Mouse (Mus musculus) intestine, embryonic 16.5 days (tissue): ENCODE results near the gene Map4k1. TPM values are rescaled to one million over a fixed set of nuclear protein-coding genes. Genes with fewer than 3 reads are reported as not detected.
A peak's percentile ranks its signal among the peaks of the same experiment; 100 is the strongest.
"Not testable (repeated sequence)": the region's sequence is repeated elsewhere in the genome, so short reads cannot be mapped to it uniquely, and the experiment has no call there.

Source experiments
- ATAC-seq: fragments of 200-750 bp; cut with Nextera tagmentation; 2 replicates; pipeline ENCODE4 v1.8.0; 2017; ENCODE audit warnings: moderate TSS enrichment, moderate library complexity
- H3K27ac ChIP-seq: fragments of 300-500 bp; sonication (generic); 2 replicates; pipeline ENCODE4 v1.5.1; 2014; ENCODE audit warnings: mild to moderate bottlenecking, low read length
- H3K27me3 ChIP-seq: fragments of 300-500 bp; sonication (generic); replicated peaks from 2 replicates; pipeline ENCODE4 v1.6.1; 2014; ENCODE audit warnings: low read length, control low read depth, mixed read lengths; ENCODE audit not compliant: control insufficient read depth, insufficient read depth
- H3K36me3 ChIP-seq: fragments of 300-500 bp; sonication (generic); 2 replicates; pipeline ENCODE4 v1.6.1; 2014; ENCODE audit warnings: low read length, control low read depth; ENCODE audit not compliant: control insufficient read depth, insufficient read depth
- H3K4me1 ChIP-seq: fragments of 300-500 bp; sonication (generic); 2 replicates; pipeline ENCODE4 v1.6.1; 2014; ENCODE audit warnings: low read length, control low read depth, mixed read lengths; ENCODE audit not compliant: control insufficient read depth, insufficient read depth
- H3K4me2 ChIP-seq: fragments of 300-500 bp; sonication (generic); 2 replicates; pipeline ENCODE4 v1.6.1; 2014; ENCODE audit warnings: low read depth, low read length, control low read depth
- H3K4me3 ChIP-seq: fragments of 300-500 bp; sonication (generic); 2 replicates; pipeline ENCODE4 v1.5.1; 2014; ENCODE audit warnings: mild to moderate bottlenecking, low read length
- H3K9ac ChIP-seq: fragments of 300-500 bp; sonication (generic); 2 replicates; pipeline ENCODE4 v1.6.1; 2014; ENCODE audit warnings: low read depth, low read length
- H3K9me3 ChIP-seq: fragments of 300-500 bp; sonication (generic); 2 replicates; pipeline ENCODE4 v1.6.1; 2016; ENCODE audit warnings: low read length, control low read depth; ENCODE audit not compliant: control insufficient read depth
- WGBS: fragments of 180-500 bp; shearing (Covaris S2); extraction: QIAGEN DNeasy Blood & Tissue Kit; methylation state at CpG from one replicate; pipeline ENCODE4 v1.1.7; 2014; 5-methylcytosine and 5-hydroxymethylcytosine counted together
- polyA plus RNA-seq: library from polyadenylated mRNA; unstranded; fragments of >200 nt; fragmentation: Nextera tagmentation; extraction: Ambion mirVana; gene quantifications from 2 replicates; pipeline ENCODE4 v1.2.1, GENCODE M21; 2015

Map4k1 gene
- polyA plus RNA-seq, 1 experiment from 2014 or later, result 7.3 TPM

DNA sequence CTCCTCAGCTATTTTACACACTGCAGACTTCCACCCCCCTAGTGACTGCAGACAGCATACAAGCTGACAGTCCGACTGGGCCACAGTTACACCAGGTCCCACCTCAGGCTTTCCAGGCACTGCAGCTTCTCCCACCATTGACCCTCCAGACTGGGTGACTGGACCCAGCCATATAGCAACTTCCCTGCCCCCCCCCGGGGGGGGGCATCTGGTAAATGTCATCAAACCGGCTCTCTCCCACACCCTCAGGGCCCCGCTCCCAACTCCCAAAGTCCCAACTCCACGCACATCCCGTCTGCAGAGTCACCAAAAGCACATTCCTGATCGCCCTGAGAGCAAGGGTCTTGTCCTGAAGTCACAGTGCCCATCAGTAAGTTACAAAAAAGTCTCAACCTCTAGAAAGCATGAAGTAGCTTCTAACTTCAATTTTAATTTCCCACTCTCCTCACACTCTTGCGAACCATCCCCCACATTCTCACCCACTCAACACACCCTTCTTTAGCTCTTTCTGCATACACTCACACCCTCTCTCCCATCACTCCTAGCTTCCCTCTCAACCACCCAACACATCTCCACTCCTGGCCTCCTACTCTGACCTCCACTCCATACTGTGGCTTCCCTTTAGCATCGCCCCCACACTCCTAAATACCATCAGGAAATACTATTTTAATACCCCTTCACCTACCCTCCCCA, 21.4 kb upstream of the Map4k1 start:
- peaks cover 43% of the 10 kb centered on the region for H3K4me1 ChIP-seq
- WGBS, result 12% methylated on average over 9 of the region's 9 CpGs
- H3K4me2 ChIP-seq, result peak overlapping the region; percentile 74

DNA sequence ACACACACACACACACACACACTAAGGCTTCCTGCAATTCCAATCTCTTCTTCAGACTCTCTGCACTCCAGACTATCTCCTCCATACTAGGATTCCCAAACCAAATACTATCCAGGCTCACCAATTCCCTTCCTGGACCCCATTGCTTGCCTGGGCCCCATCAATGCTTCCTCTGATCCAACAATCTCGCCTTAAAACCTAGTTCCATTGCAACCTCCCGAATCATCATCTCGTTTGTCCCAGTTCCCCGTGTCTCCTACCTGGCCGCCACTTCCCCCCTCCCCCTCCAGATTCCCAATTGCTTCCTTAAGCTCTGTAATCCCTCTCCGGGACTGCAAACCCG, 20.3 kb upstream of the Map4k1 start:
- peak overlapping the region; percentile 93 for H3K27ac ChIP-seq
- H3K27me3 ChIP-seq, result no peaks in the 10 kb centered on the region
- peaks cover 32% of the 10 kb centered on the region for H3K4me1 ChIP-seq
- H3K9ac ChIP-seq, result peak overlapping the region; percentile 100
- peak overlapping the region; percentile 99 for H3K4me3 ChIP-seq
- no peaks in the 10 kb centered on the region for H3K9me3 ChIP-seq
- ATAC-seq, result no peak
- no peaks in the 10 kb centered on the region for H3K36me3 ChIP-seq
- WGBS, result 0% methylated on average over 7 of the region's 7 CpGs
- peak overlapping the region; percentile 74 for H3K4me2 ChIP-seq

More for the DNA sequence above, 21.4 kb upstream of the Map4k1 start:
- Histone ChIP-seq H3K36me3 (no peaks in the 10 kb centered on the region), H3K9me3 (no peaks in the 10 kb centered on the region), H3K4me3 (peak overlapping the region; percentile 99), H3K27ac (peak overlapping the region; percentile 93), H3K9ac (peak overlapping the region; percentile 100), H3K27me3 (no peaks in the 10 kb centered on the region)
- ATAC-seq, result no peak

DNA sequence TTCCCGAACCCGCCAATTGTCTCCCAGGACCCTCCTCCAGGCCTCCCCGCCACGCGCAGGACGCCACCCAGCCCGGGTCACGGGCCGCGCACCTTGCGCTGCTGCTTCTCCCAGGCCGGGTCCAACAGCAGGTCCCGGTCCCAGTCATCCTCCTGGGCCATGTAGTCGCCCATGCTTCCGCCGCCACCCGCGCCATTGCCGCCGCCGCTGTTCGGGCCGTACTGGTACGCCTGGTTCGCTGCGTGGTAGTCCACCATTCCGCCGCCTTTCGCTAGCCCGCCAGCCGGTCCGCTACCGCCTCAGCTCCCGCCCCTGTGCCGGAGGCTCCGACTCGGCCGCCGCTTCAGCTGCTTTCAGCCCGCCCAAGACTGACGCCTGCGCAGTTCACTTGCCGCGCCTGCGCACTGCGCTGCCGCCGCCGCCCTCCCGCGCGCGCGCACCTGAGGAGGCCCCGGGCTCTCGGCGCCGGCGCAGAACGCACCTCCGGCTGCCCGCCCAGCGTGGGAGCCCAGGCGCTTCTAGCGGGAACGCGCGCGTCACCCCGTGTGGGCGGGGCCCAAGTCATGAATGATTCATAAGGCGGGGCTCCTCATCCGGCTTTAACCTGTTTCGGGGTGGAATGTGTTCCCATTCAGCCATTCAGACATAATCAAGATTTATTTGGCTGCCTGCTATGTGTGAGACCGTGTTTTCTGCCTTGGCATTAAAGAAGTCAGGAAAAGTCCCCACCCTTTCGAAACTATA, 19.8 kb upstream of the Map4k1 start, which contains the start of gene Actn4:
Gene Actn4 (minus strand): TSS at position 414 of the 744 bp plus-strand sequence.
- peaks cover 27% of the 10 kb centered on the region for H3K4me1 ChIP-seq
- H3K27me3 ChIP-seq, result no peaks in the 10 kb centered on the region
- peak; percentile 89 for ATAC-seq
- H3K9me3 ChIP-seq, result no peaks in the 10 kb centered on the region
- under 1% methylated on average over 76 of the region's 76 CpGs for WGBS
- H3K4me3 ChIP-seq, result peak within 1 kb of the TSS; percentile 99
- H3K4me2 ChIP-seq, result peak within 1 kb of the TSS; percentile 74
- H3K36me3 ChIP-seq, result no peaks in the 10 kb centered on the region
- peak within 1 kb of the TSS; percentile 100 for H3K9ac ChIP-seq
- peak within 1 kb of the TSS; percentile 93 for H3K27ac ChIP-seq

DNA sequence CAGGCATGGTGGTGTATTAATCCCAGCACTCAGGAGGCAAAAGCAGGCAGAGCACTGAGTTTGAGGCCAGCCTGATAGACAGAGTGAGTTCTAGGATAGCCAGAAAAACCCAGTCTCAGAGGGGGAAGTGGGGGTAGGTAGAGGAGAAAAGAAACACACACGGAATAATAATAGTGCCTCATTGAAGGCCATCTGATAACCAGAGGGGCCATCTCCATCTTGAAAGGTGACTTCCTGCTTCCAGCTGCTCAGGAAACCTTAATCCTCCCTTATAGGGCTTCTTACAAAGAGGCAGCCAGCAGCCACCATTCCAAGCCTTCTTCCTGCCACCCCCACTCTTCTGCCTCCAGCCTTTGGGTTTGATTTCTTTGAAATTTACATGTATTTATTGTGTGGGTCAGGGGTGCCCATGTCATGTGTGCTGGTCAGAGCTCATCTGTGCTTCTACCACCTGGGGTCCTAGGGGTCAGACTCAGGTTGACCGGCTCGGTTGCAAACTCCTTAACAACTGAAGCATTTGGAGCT, 18.4 kb upstream of the Map4k1 start:
- Histone ChIP-seq H3K4me3 (no peak overlapping the region), H3K4me2 (no peak overlapping the region), H3K9ac (0 out of 2 replicates have a peak overlapping the region, but pooled peaks have one; percentile 37), H3K4me1 (peaks cover 14% of the 10 kb centered on the region), H3K27me3 (no peaks in the 10 kb centered on the region), H3K9me3 (no peaks in the 10 kb centered on the region), H3K36me3 (no peaks in the 10 kb centered on the region), H3K27ac (peak overlapping the region; percentile 29)
- WGBS, result 76% methylated on average over 3 of the region's 3 CpGs
- ATAC-seq, result no peak

DNA sequence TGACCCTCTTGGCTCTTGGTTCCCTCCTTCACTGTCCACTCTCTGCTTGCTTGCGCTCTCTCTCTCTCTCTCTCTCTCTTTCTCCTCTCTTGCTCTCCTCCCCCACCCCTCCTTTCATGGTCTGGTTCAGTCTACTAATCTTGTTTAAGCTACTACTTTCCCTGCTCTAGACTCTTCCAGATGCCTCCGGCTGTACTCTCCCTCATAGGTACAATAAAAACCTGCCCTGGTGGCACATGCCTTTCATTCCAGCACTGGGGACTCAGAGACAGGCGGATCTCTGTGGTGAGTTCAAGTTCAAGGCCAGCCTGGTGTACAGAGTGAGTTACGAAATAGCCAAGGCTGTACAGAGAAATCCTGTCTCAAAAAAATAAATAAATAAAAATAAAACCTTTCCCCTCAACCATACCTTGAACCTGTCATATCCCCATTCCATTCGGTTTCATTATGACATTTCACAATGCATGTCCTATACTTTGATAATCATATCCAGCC, 16.5 kb upstream of the Map4k1 start:
- Histone ChIP-seq H3K27ac (no peak overlapping the region), H3K4me2 (no peak overlapping the region), H3K4me3 (no peak overlapping the region), H3K4me1 (0 out of 2 replicates have a peak, but pooled peaks cover 6% of the 10 kb centered on the region), H3K36me3 (no peaks in the 10 kb centered on the region), H3K27me3 (no peaks in the 10 kb centered on the region), H3K9me3 (no peaks in the 10 kb centered on the region), H3K9ac (no peak overlapping the region)
- 68% methylated on average over 5 of the region's 5 CpGs for WGBS
- ATAC-seq, result no peak

DNA sequence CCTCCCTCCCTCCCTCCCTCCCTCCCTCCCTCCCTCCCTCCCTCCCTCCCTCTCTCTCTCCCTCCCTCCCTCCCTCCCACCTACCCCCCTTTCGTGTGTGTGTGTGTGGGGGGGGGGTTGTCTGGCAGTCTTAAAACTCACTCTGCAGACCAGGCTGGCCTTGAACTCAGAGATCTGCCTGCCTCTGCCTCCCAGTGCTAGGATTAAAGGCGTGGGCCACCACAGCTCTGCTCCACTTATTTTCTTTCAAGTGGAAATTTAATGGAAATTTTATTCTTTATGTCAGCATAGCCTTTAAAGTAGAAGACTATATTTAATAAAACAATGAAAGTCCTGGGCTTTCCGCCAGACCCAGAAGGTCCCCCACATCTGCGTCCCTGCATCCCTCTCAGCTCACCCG, 15.7 kb upstream of the Map4k1 start:
- H3K4me1 ChIP-seq, result peaks cover 7% of the 10 kb centered on the region; the same call in 1 of the 2 replicates
- H3K27me3 ChIP-seq, result no peaks in the 10 kb centered on the region
- H3K9me3 ChIP-seq, result no peaks in the 10 kb centered on the region
- H3K4me2 ChIP-seq, result no peak overlapping the region
- no peak overlapping the region for H3K4me3 ChIP-seq
- 71% methylated on average over 4 of the region's 5 CpGs for WGBS
- no peak for ATAC-seq
- no peak overlapping the region for H3K27ac ChIP-seq
- peak overlapping the region; percentile 24; the same call in 1 of the 2 replicates for H3K9ac ChIP-seq
- H3K36me3 ChIP-seq, result no peaks in the 10 kb centered on the region

DNA sequence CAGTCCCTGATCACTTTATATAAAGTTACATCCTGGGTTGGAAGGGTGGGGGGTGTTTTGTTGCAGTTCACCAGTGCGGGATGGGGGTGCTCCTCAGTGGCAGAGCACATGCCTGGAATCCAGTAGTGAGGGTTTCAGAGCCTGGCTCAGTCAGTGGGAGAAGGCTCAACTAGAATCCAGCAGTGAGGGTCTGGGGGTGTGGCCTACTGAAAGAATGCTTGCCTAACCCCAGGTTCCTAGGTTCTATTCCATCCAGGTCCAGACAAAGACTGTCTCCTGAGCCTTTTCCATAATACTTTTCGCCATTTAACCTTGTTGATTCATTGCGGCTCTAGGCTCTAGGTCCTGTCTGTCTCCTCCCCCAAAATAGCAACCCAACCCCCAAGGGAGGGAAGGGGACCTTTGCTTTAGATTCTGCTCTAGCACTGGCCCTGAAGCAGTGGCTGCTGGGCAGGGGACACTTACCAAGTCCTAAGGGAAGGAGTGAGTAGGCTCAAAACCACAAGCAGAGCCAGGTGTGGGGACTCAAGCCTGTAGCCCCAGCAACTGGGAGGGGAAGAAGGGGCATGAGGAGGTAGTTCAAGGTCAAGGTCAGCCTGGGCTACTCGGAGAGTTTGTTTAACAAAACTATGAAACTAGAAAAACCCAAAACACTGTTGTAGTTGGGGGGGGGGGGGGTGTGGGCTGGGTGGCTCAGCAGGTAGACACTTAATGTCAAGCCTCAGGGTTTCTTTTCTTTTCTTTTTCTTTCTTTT, 14.9 kb upstream of the Map4k1 start:
- Histone ChIP-seq H3K4me1 (peaks cover 13% of the 10 kb centered on the region; the same call in 1 of the 2 replicates), H3K4me3 (no peak overlapping the region), H3K36me3 (no peaks in the 10 kb centered on the region), H3K9me3 (no peaks in the 10 kb centered on the region), H3K9ac (peak overlapping the region; percentile 24; the same call in 1 of the 2 replicates), H3K27ac (no peak overlapping the region; the same call in 1 of the 2 replicates), H3K4me2 (no peak overlapping the region), H3K27me3 (no peaks in the 10 kb centered on the region)
- WGBS, result 58% methylated on average over 4 of the region's 4 CpGs
- ATAC-seq, result no peak

DNA sequence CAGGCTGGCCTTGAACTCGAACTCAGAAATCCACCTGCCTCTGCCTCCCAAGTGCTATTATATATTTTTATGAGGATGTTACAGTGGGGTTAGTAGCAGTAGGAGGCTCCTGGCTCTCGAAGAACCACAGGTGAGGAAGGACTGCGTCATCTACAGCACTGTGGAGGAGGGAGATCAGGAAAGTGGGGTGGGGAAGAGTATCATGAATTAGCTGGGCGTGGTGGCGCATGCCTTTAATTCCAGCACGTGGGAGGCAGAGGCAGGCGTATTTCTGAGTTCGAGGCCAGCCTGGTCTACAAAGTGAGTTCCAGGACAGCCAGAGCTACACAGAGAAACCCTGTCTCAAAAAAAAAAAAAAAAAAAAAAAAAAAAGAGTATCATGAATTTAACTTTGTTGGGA, 13.7 kb upstream of the Map4k1 start:
- H3K9me3 ChIP-seq, ATAC-seq, H3K36me3 ChIP-seq, H3K27me3 ChIP-seq, H3K9ac ChIP-seq, H3K27ac ChIP-seq, H3K4me2 ChIP-seq, H3K4me3 ChIP-seq: not testable (repeated sequence)
- H3K4me1 ChIP-seq, result peaks cover 19% of the 10 kb centered on the region; the same call in 1 of the 2 replicates
- 93% methylated on average over 8 of the region's 8 CpGs for WGBS
